Mouse (Mus musculus) cerebellum, adult 2 months (tissue): Measurements from ENCODE around the gene Kcnq4.

Source experiments
- CTCF ChIP-seq: fragments of 200-500 bp; IDR thresholded peaks from 2 replicates; pipeline ENCODE4 v1.5.1; 2011; ENCODE audit warnings: low read depth, mild to moderate bottlenecking, control low read depth, low read length, moderate library complexity, borderline replicate concordance; ENCODE audit not compliant: insufficient read depth
- POLR2A ChIP-seq: fragments of 200-500 bp; IDR thresholded peaks from 2 replicates; pipeline ENCODE4 v1.6.1; 2011; ENCODE audit warnings: low read length, control low read depth, borderline replicate concordance; ENCODE audit not compliant: insufficient read depth

- TF ChIP-seq CTCF: no peak
- TF ChIP-seq POLR2A: no peak
Observed at GRCm38 (mm10) chr4:120717591-120717990, 30.8 kb downstream of the Kcnq4 start.
